Comparison of ENCODE assay signal across 9 mouse cellular contexts in the genomic region with DNA sequence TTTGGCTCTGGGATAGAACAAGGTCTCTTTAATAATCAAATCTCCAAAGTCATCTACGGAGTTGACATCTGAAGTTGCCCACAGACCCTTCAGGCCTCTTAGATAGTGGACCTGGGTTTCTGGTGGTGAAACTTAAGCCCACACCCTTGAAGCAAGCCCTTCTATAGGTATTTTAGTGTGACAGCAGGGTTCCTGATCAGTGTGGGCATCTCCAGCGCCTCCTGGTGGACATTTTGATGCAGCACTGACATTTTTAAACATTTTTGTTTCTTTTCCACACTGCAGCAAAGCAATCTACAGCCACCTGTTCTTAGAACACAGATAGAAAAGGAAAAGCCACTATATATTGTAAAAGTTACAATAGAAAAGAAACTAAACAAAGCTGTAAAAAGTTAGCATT. TPM values are rescaled to one million over a fixed set of nuclear protein-coding genes. Genes with fewer than 3 reads are reported as not detected.
A peak's percentile ranks its signal among the peaks of the same experiment; 100 is the strongest.
DNase-seq lines count a peak whose midpoint lies in the region; ATAC-seq and TF ChIP-seq lines count a peak whose summit lies in the region.
"Had no signal": no experiment of that assay in that cellular context is flagged by ENCODE, and none has a peak within 500 bp of the region (broad histone marks: within the 10 kb centered on the region; RNA-seq: fewer than 3 reads in every experiment).

No protein-coding gene starts in this region.

- WGBS in hindbrain, embryonic 11.5 days, result 38% methylated on average over 2 of the region's 2 CpGs
- 30% methylated on average over 2 of the region's 2 CpGs for WGBS in hindbrain, embryonic 13.5 days
- WGBS in heart, postnatal 0 days, result 22% methylated on average over 2 of the region's 2 CpGs

- ATAC-seq in hindbrain, embryonic 11.5 days (ENCODE audit: low FRiP score), result no peak
- ATAC-seq in hindbrain, embryonic 13.5 days (ENCODE audit: low FRiP score), result no peak
- no peak for ATAC-seq in heart, postnatal 0 days (ENCODE audit: insufficient read depth, low read depth)
- peak; percentile 97 for ATAC-seq in megakaryocyte, adult 5-6 weeks (ENCODE audit: poor library complexity, severe bottlenecking)

- no peaks in the 10 kb centered on the region for H3K4me1 ChIP-seq in hindbrain, embryonic 11.5 days (replicated peaks; ENCODE audit: control insufficient read depth, insufficient read depth, low read length)
- no peaks in the 10 kb centered on the region for H3K4me1 ChIP-seq in hindbrain, embryonic 13.5 days (replicated peaks)
- H3K4me1 ChIP-seq in heart, postnatal 0 days (ENCODE audit: control insufficient read depth, insufficient read depth), result no peaks in the 10 kb centered on the region
- H3K4me1 ChIP-seq: limb, embryonic 13.5 days had no signal

- no peak overlapping the region for H3K27ac ChIP-seq in hindbrain, embryonic 11.5 days (ENCODE audit: low read depth, low read length)
- H3K27ac ChIP-seq in hindbrain, embryonic 13.5 days, result no peak overlapping the region
- H3K27ac ChIP-seq in heart, postnatal 0 days (ENCODE audit: low read depth), result no peak overlapping the region
- H3K27ac ChIP-seq: limb, embryonic 13.5 days had no signal

- H3K27me3 ChIP-seq in hindbrain, embryonic 11.5 days (ENCODE audit: control insufficient read depth, insufficient read depth, low read length), result no peaks in the 10 kb centered on the region
- H3K27me3 ChIP-seq in hindbrain, embryonic 13.5 days, result no peaks in the 10 kb centered on the region
- no peaks in the 10 kb centered on the region for H3K27me3 ChIP-seq in heart, postnatal 0 days (ENCODE audit: control insufficient read depth, insufficient read depth, low read length)
- H3K27me3 ChIP-seq: limb, embryonic 13.5 days had no signal

- no peak overlapping the region for H3K4me3 ChIP-seq in hindbrain, embryonic 11.5 days (ENCODE audit: low read depth, low read length)
- no peak overlapping the region for H3K4me3 ChIP-seq in hindbrain, embryonic 13.5 days
- no peak overlapping the region for H3K4me3 ChIP-seq in heart, postnatal 0 days (ENCODE audit: low read depth, low read length)
- H3K4me3 ChIP-seq: limb, embryonic 13.5 days had no signal

- H3K9me3 ChIP-seq in hindbrain, embryonic 11.5 days (ENCODE audit: control insufficient read depth, low read length), result no peaks in the 10 kb centered on the region
- no peaks in the 10 kb centered on the region for H3K9me3 ChIP-seq in hindbrain, embryonic 13.5 days
- no peaks in the 10 kb centered on the region for H3K9me3 ChIP-seq in heart, postnatal 0 days (replicated peaks; ENCODE audit: control insufficient read depth, low read length)
- H3K9me3 ChIP-seq: limb, embryonic 13.5 days had no signal

- TF ChIP-seq CTCF in heart, postnatal 0 days (IDR thresholded peaks at IDR 0.05; ENCODE audit: low read depth), result peak; percentile 69

- H3K4me2 ChIP-seq in hindbrain, embryonic 11.5 days (replicated peaks; ENCODE audit: low read depth, low read length), result no peak overlapping the region
- H3K4me2 ChIP-seq in hindbrain, embryonic 13.5 days, result no peak overlapping the region
- no peak overlapping the region for H3K4me2 ChIP-seq in heart, postnatal 0 days (ENCODE audit: low read depth, low read length)
- H3K4me2 ChIP-seq: limb, embryonic 13.5 days had no signal

- H3K9ac ChIP-seq in hindbrain, embryonic 11.5 days (ENCODE audit: low read depth, low read length), result no peak overlapping the region
- no peak overlapping the region for H3K9ac ChIP-seq in hindbrain, embryonic 13.5 days
- no peak overlapping the region for H3K9ac ChIP-seq in heart, postnatal 0 days (replicated peaks; ENCODE audit: low read depth, low read length)
- H3K9ac ChIP-seq: limb, embryonic 13.5 days had no signal

- peak; percentile 44 for DNase-seq in hindbrain, embryonic 11.5 days (ENCODE audit: low spot score)
- DNase-seq in A20 (ENCODE audit: low read depth, low spot score), result peak; percentile 52
- DNase-seq in T-cell, adult 2 months (ENCODE audit: low spot score), result peak; percentile 41
- DNase-seq in heart, postnatal 0 days (ENCODE audit: low spot score), result no peak
- no peak for DNase-seq in cerebellum, adult 11-12 months
- no peak for DNase-seq in frontal cortex, postnatal 25 days (ENCODE audit: low spot score in 2 of 2)

- H3K36me3 ChIP-seq in hindbrain, embryonic 11.5 days (ENCODE audit: control insufficient read depth, insufficient read depth, low read length), result no peaks in the 10 kb centered on the region
- no peaks in the 10 kb centered on the region for H3K36me3 ChIP-seq in hindbrain, embryonic 13.5 days
- 0 out of 2 replicates have a peak, but pooled peaks cover 4% of the 10 kb centered on the region for H3K36me3 ChIP-seq in heart, postnatal 0 days (replicated peaks; ENCODE audit: control insufficient read depth, insufficient read depth, low read length)
- H3K36me3 ChIP-seq: limb, embryonic 13.5 days had no signal

- TF ChIP-seq EP300 in heart, postnatal 0 days (IDR thresholded peaks at IDR 0.05; ENCODE audit: low read depth), result no peak

RNA-seq across cellular contexts. Expression of a gene that starts 12.6 kb away (rescaled TPM):
- 2.5 and 3.4 TPM in 2 replicates for polyA plus RNA-seq in hindbrain, embryonic 11.5 days (2014; fragmentation: Nextera tagmentation; extraction: Ambion mirVana)
- 0.43 and 0.50 TPM in 2 replicates for polyA plus RNA-seq in hindbrain, embryonic 13.5 days (2015; fragmentation: Nextera tagmentation; extraction: Ambion mirVana)
- total RNA-seq in heart, postnatal 0 days (2014; rRNA removed; ENCODE audit: low replicate concordance), result 2.9 and 7.3 TPM in 2 replicates
- polyA plus RNA-seq in heart, postnatal 0 days (2015; fragmentation: Nextera tagmentation; extraction: Ambion mirVana), result 0.73 and 1.4 TPM in 2 replicates
- 0.31 and 0.50 TPM in 2 replicates for total RNA-seq in megakaryocyte, adult 5-6 weeks (2015)
- 0.70 and 1.9 TPM in 2 replicates for total RNA-seq in megakaryocyte, adult 5-6 weeks (2017)

RNA-seq across cellular contexts. Expression of a gene that starts 13.1 kb away (rescaled TPM):
- polyA plus RNA-seq in hindbrain, embryonic 11.5 days (2014; fragmentation: Nextera tagmentation; extraction: Ambion mirVana), result 0.74 and 1.1 TPM in 2 replicates
- 0.90 and 1.00 TPM in 2 replicates for polyA plus RNA-seq in hindbrain, embryonic 13.5 days (2015; fragmentation: Nextera tagmentation; extraction: Ambion mirVana)
- total RNA-seq in heart, postnatal 0 days (2014; rRNA removed; ENCODE audit: low replicate concordance), result 5.7 and 7.5 TPM in 2 replicates
- polyA plus RNA-seq in heart, postnatal 0 days (2015; fragmentation: Nextera tagmentation; extraction: Ambion mirVana), result 2.1 and 2.5 TPM in 2 replicates
- 21.2 and 22.8 TPM in 2 replicates for total RNA-seq in megakaryocyte, adult 5-6 weeks (2015)
- 26.9 and 31.2 TPM in 2 replicates for total RNA-seq in megakaryocyte, adult 5-6 weeks (2017)

RNA-seq across cellular contexts. Expression of a gene that starts 35.4 kb away (rescaled TPM):
- not detected in 2 replicates for polyA plus RNA-seq in hindbrain, embryonic 11.5 days (2014; fragmentation: Nextera tagmentation; extraction: Ambion mirVana)
- not detected in 2 replicates for polyA plus RNA-seq in hindbrain, embryonic 13.5 days (2015; fragmentation: Nextera tagmentation; extraction: Ambion mirVana)
- total RNA-seq in heart, postnatal 0 days (2014; rRNA removed; ENCODE audit: low replicate concordance), result not detected in 2 replicates
- not detected in 2 replicates for polyA plus RNA-seq in heart, postnatal 0 days (2015; fragmentation: Nextera tagmentation; extraction: Ambion mirVana)
- total RNA-seq in megakaryocyte, adult 5-6 weeks (2015), result not detected in 2 replicates
- total RNA-seq in megakaryocyte, adult 5-6 weeks (2017), result not detected in 2 replicates
- polyA plus RNA-seq: limb, embryonic 13.5 days had no signal

RNA-seq across cellular contexts. Expression of a gene that starts 48.0 kb away (rescaled TPM):
- 0.35 and 0.49 TPM in 2 replicates for polyA plus RNA-seq in hindbrain, embryonic 11.5 days (2014; fragmentation: Nextera tagmentation; extraction: Ambion mirVana)
- 0.26 and 0.34 TPM in 2 replicates for polyA plus RNA-seq in hindbrain, embryonic 13.5 days (2015; fragmentation: Nextera tagmentation; extraction: Ambion mirVana)
- total RNA-seq in heart, postnatal 0 days (2014; rRNA removed; ENCODE audit: low replicate concordance), result not detected in 2 replicates
- 0.07 and 0.08 TPM in 2 replicates for polyA plus RNA-seq in heart, postnatal 0 days (2015; fragmentation: Nextera tagmentation; extraction: Ambion mirVana)
- 0.16 and 0.38 TPM in 2 replicates for total RNA-seq in megakaryocyte, adult 5-6 weeks (2015)
- 0.04 TPM in 1 of 2 replicates, not detected in the other for total RNA-seq in megakaryocyte, adult 5-6 weeks (2017)

RNA-seq across cellular contexts. Expression of a gene that starts 56.7 kb away (rescaled TPM):
- polyA plus RNA-seq in hindbrain, embryonic 11.5 days (2014; fragmentation: Nextera tagmentation; extraction: Ambion mirVana), result 0.09 and 0.14 TPM in 2 replicates
- polyA plus RNA-seq in hindbrain, embryonic 13.5 days (2015; fragmentation: Nextera tagmentation; extraction: Ambion mirVana), result 0.13 and 0.14 TPM in 2 replicates
- total RNA-seq in heart, postnatal 0 days (2014; rRNA removed; ENCODE audit: low replicate concordance), result 0.12 and 0.27 TPM in 2 replicates
- polyA plus RNA-seq in heart, postnatal 0 days (2015; fragmentation: Nextera tagmentation; extraction: Ambion mirVana), result 0.37 and 0.38 TPM in 2 replicates
- 12.2 and 13.9 TPM in 2 replicates for total RNA-seq in megakaryocyte, adult 5-6 weeks (2015)
- 12.9 and 13.9 TPM in 2 replicates for total RNA-seq in megakaryocyte, adult 5-6 weeks (2017)

Comparison
In these comparisons a context has a peak if more than half of its experiments do, and no peak if none do; other contexts are left out.
1. DNase-seq: peak in hindbrain, embryonic 11.5 days (single experiment), A20 (single experiment) and T-cell, adult 2 months (single experiment); none in heart, postnatal 0 days (single experiment), cerebellum, adult 11-12 months (single experiment) and frontal cortex, postnatal 25 days (0 of 2).